Mouse (Mus musculus) ES-E14 (cell line): Measurements from ENCODE around the gene Robo1.

Experiments used
- CHD2 ChIP-seq: IDR thresholded peaks from 2 replicates; pipeline ENCODE4 v1.6.1; 2014; ENCODE audit warnings: mild to moderate bottlenecking, low read depth, low read length, inconsistent platforms
- HCFC1 ChIP-seq: IDR thresholded peaks from 2 replicates; pipeline ENCODE4 v1.6.1; 2012; ENCODE audit warnings: low read length, inconsistent platforms, borderline replicate concordance; ENCODE audit not compliant: insufficient read depth
- ZNF384 ChIP-seq: IDR thresholded peaks from 2 replicates; pipeline ENCODE4 v1.6.1; 2012; ENCODE audit warnings: low read depth, low read length, inconsistent platforms

DNA sequence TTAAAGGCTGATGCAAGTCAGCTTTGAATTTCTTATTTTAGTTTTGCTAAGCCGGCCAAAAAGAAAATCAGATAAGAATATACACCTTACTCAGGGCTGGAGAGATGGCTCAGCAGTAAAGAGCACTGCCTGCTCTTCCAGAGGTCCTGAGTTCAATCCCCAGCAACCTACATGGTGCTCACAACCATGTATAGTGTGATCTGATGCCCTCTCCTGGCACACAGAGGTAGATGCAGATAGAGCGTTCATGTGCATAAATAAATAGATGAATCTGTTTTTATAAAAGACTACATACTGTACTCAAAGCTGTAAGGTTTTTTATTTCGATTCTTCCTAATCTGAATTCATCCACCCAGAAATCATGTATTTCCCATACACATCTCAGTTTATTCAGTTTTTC lies 655.7 kb downstream of the Robo1 start:
- TF ChIP-seq CHD2 (no peak), ZNF384 (no peak), HCFC1 (no peak)
